Mouse (Mus musculus) natural killer cell, adult 2 months (primary cell): ENCODE data around the gene Mrpl36.

Experiments
- DNase-seq, 2 experiments: peaks; one replicate each; pipeline ENCODE4 v3.0.0; 2022; ENCODE audit warnings: low spot score in 2 of 2

Gene Mrpl36

GRCm38 (mm10) chr13:73346743-73347142, 18.4 kb downstream of the Mrpl36 start:
- no peak for DNase-seq

GRCm38 (mm10) chr13:73347171-73347570, 18.9 kb downstream of the Mrpl36 start:
- no peak for DNase-seq

GRCm38 (mm10) chr13:73347922-73348650, 19.8 kb downstream of the Mrpl36 start:
- no peak for DNase-seq

- DNase-seq, result no peak
These were observed 22.4 kb downstream of the Mrpl36 start for GRCm38 (mm10) chr13:73350741-73351140.

- DNase-seq, result no peak
These were observed 23.6 kb downstream of the Mrpl36 start for GRCm38 (mm10) chr13:73351910-73352309.

- no peak for DNase-seq
These were observed 24.2 kb downstream of the Mrpl36 start for GRCm38 (mm10) chr13:73352491-73352890.

GRCm38 (mm10) chr13:73357106-73357505, 28.8 kb downstream of the Mrpl36 start:
- no peak for DNase-seq

- DNase-seq, result no peak
These were observed 45.1 kb downstream of the Mrpl36 start for GRCm38 (mm10) chr13:73373367-73373766.

GRCm38 (mm10) chr13:73374612-73375011, 46.3 kb downstream of the Mrpl36 start:
- no peak for DNase-seq

- no peak for DNase-seq
These were observed 49.3 kb downstream of the Mrpl36 start for GRCm38 (mm10) chr13:73377637-73378036.
